Mouse (Mus musculus) limb, embryonic 15.5 days (tissue): ENCODE results near the gene Enpp5. TPM values are rescaled to one million over a fixed set of nuclear protein-coding genes. Genes with fewer than 3 reads are reported as not detected.

ENCODE experiments used
- ATAC-seq: fragments of 200-750 bp; cut with Nextera tagmentation; 2 replicates; pipeline ENCODE4 v1.8.0; 2017; ENCODE audit warnings: low read depth, moderate TSS enrichment; ENCODE audit not compliant: insufficient number of reproducible peaks, low FRiP score, low TSS enrichment
- H3K27ac ChIP-seq: fragments of 300-500 bp; sonication (generic); 2 replicates; pipeline ENCODE4 v1.5.1; 2015; ENCODE audit warnings: moderate library complexity, mild to moderate bottlenecking, inconsistent platforms
- H3K27me3 ChIP-seq: fragments of 300-500 bp; sonication (generic); 2 replicates; pipeline ENCODE4 v1.6.1; 2015; ENCODE audit warnings: inconsistent platforms
- H3K36me3 ChIP-seq: fragments of 300-500 bp; sonication (generic); 2 replicates; pipeline ENCODE4 v1.6.1; 2015; ENCODE audit warnings: inconsistent platforms
- H3K4me1 ChIP-seq: fragments of 300-500 bp; sonication (generic); 2 replicates; pipeline ENCODE4 v1.6.1; 2015; ENCODE audit warnings: inconsistent platforms
- H3K4me2 ChIP-seq: fragments of 300-500 bp; sonication (generic); 2 replicates; pipeline ENCODE4 v1.6.1; 2015; ENCODE audit warnings: mild to moderate bottlenecking, inconsistent platforms
- H3K4me3 ChIP-seq: fragments of 300-500 bp; sonication (generic); 2 replicates; pipeline ENCODE4 v1.5.1; 2015; ENCODE audit warnings: mild to moderate bottlenecking, inconsistent platforms
- H3K9ac ChIP-seq: fragments of 300-500 bp; sonication (generic); 2 replicates; pipeline ENCODE4 v1.6.1; 2015; ENCODE audit warnings: inconsistent platforms
- H3K9me3 ChIP-seq: fragments of 300-500 bp; sonication (generic); 2 replicates; pipeline ENCODE4 v1.6.1; 2016; ENCODE audit warnings: inconsistent platforms
- WGBS: fragments of 180-500 bp; shearing (Covaris S2); methylation state at CpG from one replicate; pipeline ENCODE4 v1.1.7; 2015; 5-methylcytosine and 5-hydroxymethylcytosine counted together
- polyA plus RNA-seq: library from polyadenylated mRNA; unstranded; fragments of >200 nt; fragmentation: Nextera tagmentation; extraction: Ambion mirVana; gene quantifications from 2 replicates; pipeline ENCODE4 v1.2.1, GENCODE M21; 2015

Enpp5 gene
- polyA plus RNA-seq: 17.9 and 18.3 TPM in 2 replicates

DNA sequence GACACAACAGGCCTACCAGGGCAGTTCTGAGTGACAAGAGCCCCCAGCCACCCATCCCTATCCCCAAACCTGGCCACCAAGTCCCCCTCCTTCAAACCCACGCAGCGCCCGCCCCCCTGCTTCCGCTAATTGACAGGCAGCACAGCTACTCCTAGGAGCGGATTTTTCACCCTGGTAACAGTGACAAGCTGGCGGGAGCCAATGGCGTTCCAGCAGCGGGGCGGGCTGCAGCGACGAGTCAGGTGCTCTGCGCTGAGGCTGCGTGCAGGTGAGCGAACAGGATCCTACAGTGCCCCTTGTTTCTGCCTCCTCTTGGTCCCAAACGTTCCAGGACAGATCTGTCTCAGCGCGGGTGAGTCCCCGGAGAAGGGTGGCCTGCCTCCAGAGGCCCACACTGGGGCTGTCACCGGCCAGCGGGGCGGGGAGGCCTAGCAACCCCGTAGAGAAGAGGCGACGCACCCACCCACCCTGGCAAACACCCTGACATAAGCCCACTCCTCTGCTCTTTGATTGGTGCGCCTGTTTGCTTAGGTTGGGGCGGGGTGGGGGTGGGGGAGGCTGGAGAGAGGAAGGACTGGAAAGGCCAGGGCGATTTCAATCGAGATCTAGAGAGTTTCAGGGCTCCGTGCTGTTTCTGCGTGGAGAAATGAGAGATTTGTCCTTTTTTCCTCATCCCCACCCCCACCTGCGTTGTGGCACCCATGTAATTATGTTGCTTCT lies at the start of gene Enpp5:
Enpp5 (plus strand) TSS at position 183 of the 720 bp plus-strand sequence.
- H3K9ac ChIP-seq: peak within 1 kb of the TSS; percentile 46
- no peak within 1 kb of the TSS for H3K27ac ChIP-seq
- H3K4me2 ChIP-seq: peak within 1 kb of the TSS; percentile 92
- under 1% methylated on average over 31 of the region's 31 CpGs for WGBS
- peaks cover 3% of the 10 kb centered on the region; the same call in 1 of the 2 replicates for H3K4me1 ChIP-seq
- no peaks in the 10 kb centered on the region for H3K27me3 ChIP-seq
- peak; percentile 75 for ATAC-seq
- H3K9me3 ChIP-seq: no peaks in the 10 kb centered on the region
- no peaks in the 10 kb centered on the region for H3K36me3 ChIP-seq
- H3K4me3 ChIP-seq: peak within 1 kb of the TSS; percentile 61

DNA sequence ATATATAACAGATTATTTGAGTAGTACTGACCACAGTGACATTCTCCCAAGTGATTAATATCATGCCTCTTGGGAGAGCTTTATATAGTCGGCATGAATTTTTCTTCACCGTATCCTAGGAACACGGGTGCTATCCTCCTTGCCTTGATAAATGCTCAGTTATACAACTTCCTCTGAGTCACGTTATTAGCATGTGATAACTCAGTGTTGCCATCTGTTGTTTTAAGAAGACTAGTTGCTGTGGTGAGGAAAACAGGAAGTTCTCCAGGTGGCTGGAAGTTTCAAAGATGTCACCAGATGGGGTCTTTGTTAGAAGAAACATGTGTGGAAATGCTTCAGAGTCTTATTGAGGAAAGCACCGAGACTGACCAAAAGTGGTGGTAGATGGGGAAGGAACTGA lies 49.0 kb upstream of the Enpp5 start:
- ATAC-seq: no peak
- Histone ChIP-seq H3K9me3 (no peaks in the 10 kb centered on the region), H3K4me3 (no peak overlapping the region), H3K4me2 (no peak overlapping the region), H3K27ac (no peak overlapping the region), H3K9ac (no peak overlapping the region), H3K4me1 (0 out of 2 replicates have a peak, but pooled peaks cover 3% of the 10 kb centered on the region), H3K27me3 (no peaks in the 10 kb centered on the region), H3K36me3 (no peaks in the 10 kb centered on the region)
- WGBS: 53% methylated on average over 5 of the region's 5 CpGs

DNA sequence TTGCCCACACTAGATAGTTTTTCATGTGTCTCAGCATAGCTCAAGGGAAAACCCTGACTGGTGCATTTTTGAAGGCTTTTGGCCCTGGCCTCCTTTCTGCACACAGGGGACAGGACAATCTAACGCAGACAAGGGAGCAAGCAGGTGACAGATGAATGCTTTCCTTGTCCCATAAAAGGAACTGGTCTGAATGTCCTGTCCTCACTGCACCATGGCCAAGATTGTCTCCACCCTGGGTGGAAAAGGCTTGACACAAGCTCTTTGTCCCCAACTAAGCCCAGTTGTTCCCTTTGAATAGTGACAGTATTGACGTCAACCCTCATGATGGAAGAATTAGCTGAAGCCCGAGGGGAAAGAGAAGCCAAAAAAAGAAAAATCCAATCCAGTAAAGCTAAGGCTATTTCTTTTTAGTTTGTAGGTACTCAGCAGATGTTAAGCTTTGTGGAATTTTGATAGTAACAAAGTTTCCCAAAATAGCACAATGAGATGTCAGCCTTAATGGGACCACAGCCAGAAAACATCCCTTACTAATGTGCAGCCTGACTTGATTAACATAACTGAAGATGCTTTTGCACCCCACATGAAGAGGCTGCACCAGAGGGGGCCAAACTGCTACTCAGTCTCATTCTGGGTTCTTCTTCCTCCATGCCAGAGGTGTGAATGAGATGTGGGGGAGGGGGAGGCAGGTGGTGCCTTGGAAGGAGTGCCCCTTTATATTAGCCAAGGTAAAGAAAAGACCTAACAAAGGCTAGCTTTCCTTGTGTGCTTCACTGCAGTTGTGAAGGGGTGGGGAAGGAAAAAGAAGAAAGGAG lies 47.6 kb upstream of the Enpp5 start:
- peak overlapping the region; percentile 5; the same call in 1 of the 2 replicates for H3K27ac ChIP-seq
- no peak for ATAC-seq
- H3K9me3 ChIP-seq: no peaks in the 10 kb centered on the region
- no peak overlapping the region for H3K4me3 ChIP-seq
- H3K36me3 ChIP-seq: no peaks in the 10 kb centered on the region
- H3K4me2 ChIP-seq: no peak overlapping the region
- 58% methylated on average over 3 of the region's 3 CpGs for WGBS
- no peak overlapping the region for H3K9ac ChIP-seq
- H3K4me1 ChIP-seq: 0 out of 2 replicates have a peak, but pooled peaks cover 3% of the 10 kb centered on the region
- H3K27me3 ChIP-seq: no peaks in the 10 kb centered on the region

DNA sequence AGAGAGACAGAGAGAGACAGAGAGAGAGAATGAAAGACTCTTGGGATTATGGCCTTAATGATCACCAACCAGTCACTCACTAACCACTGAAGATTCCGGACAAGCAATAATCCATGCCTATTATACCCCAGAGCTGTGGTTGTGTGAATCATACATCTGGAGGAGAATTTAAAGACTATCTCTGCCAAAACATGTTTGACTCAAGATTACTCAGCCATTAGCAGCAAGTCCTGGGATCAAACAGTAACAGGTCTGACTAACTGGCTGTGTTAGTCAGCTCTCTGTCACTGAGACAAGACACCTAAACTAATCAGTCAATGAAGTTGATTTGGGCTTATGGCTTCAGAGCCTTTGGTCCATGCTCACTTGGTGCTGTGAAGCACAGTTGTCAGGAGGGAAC lies 43.6 kb upstream of the Enpp5 start:
- Histone ChIP-seq H3K9me3 (no peaks in the 10 kb centered on the region), H3K9ac (no peak overlapping the region), H3K36me3 (no peaks in the 10 kb centered on the region), H3K4me2 (no peak overlapping the region), H3K4me1 (0 out of 2 replicates have a peak, but pooled peaks cover 3% of the 10 kb centered on the region), H3K4me3 (no peak overlapping the region), H3K27ac (no peak overlapping the region), H3K27me3 (no peaks in the 10 kb centered on the region)
- 78% methylated on average over 1 of the region's 1 CpGs for WGBS
- no peak for ATAC-seq

DNA sequence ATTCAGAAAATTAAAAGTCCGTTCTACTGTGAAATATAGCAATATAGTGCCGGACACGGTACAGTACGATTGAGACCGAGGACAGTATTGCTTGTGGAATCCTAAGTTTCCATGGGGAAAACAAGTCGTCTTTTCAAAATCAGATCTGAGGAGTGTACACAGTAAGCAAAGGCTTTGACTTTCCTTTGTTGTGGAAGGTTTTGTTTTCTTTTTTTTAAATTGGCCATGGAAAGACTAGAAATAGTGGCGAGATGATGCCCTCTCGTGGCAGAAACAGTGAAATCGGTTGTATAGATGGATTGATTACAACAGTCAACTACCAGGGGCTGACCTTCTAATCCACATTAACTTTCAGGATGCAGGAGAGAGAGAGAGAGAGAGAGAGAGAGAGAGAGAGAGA lies 40.0 kb upstream of the Enpp5 start:
- whole genome bisulfite sequencing: 64% methylated on average over 9 of the region's 9 CpGs
- ATAC-seq: no peak

DNA sequence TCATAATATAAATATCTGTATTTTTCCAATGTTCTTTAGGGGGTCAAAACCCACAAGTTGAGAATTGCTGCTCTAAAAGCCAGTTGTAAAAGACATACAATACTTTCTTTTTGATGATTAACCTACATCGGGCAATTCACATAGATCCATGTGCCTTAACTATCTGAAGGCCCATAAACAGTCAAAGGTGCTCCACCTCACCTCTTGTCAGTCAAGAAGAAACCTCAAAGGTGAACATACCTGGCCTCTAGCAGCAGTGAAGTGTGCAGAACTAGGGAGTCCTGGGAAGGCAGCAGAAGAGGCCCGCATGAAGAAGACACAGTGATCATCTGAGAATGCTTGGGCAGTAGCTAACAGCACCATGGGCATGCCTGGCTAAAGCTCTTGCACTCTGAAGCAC lies 38.2 kb upstream of the Enpp5 start:
- WGBS: 80% methylated on average over 2 of the region's 2 CpGs
- ATAC-seq: no peak
- no peaks in the 10 kb centered on the region for H3K9me3 ChIP-seq

More for the DNA sequence above, 40.0 kb upstream of the Enpp5 start:
- no peak overlapping the region for H3K4me2 ChIP-seq
- H3K4me3 ChIP-seq: no peak overlapping the region
- H3K9me3 ChIP-seq: no peaks in the 10 kb centered on the region
- no peaks in the 10 kb centered on the region for H3K4me1 ChIP-seq
- no peak overlapping the region for H3K27ac ChIP-seq
- H3K9ac ChIP-seq: no peak overlapping the region
- no peaks in the 10 kb centered on the region for H3K36me3 ChIP-seq
- H3K27me3 ChIP-seq: no peaks in the 10 kb centered on the region

DNA sequence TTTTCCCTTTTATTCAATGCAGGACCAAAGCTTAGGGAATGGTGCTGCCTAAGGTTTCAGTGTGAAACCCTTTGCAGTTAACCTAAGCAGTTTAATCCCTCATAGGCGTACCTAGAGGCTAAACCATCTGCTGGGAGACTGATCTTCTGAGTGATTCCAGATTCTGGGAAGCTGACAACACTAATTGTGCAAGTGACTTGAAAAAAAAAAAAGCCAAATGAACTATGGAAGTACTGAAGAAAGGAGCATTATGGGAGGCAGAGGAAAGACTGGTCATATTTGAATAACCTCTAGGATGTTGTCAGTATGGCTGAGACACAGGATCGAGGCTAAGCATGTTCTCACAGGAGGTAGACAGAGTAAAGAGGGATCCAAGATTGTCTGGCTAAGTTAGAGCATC lies 36.3 kb upstream of the Enpp5 start:
- Histone ChIP-seq H3K27me3 (no peaks in the 10 kb centered on the region), H3K9me3 (no peaks in the 10 kb centered on the region), H3K9ac (no peak overlapping the region), H3K27ac (no peak overlapping the region), H3K36me3 (no peaks in the 10 kb centered on the region), H3K4me2 (no peak overlapping the region), H3K4me3 (no peak overlapping the region), H3K4me1 (no peaks in the 10 kb centered on the region)
- ATAC-seq: no peak
- 71% methylated on average over 2 of the region's 2 CpGs for WGBS

More for the DNA sequence above, 38.2 kb upstream of the Enpp5 start:
- no peaks in the 10 kb centered on the region for H3K27me3 ChIP-seq
- no peaks in the 10 kb centered on the region for H3K4me1 ChIP-seq
- no peak overlapping the region for H3K4me2 ChIP-seq
- H3K27ac ChIP-seq: no peak overlapping the region
- no peak overlapping the region for H3K4me3 ChIP-seq
- no peak overlapping the region for H3K9ac ChIP-seq
- H3K36me3 ChIP-seq: no peaks in the 10 kb centered on the region

DNA sequence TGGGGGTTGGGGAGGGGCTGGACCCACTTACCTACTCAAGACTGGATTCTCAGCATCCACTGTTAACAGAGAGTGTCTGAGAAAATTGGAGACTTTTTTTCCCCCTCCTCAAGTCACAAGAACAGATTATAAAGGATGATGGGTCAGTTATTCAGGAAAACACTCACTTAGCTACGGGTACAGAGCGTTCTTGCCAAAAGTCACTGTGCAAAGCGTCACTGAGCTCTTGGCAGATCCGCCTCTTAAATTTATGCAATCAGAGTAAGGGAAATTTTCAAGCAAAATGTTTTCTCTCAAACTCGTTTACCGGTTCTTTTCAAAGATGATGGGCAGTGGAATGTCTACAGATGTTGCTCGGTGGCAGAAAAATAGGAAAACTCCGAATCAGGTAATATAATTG lies 35.8 kb upstream of the Enpp5 start:
- H3K9me3 ChIP-seq: no peaks in the 10 kb centered on the region
- H3K4me2 ChIP-seq: no peak overlapping the region
- no peaks in the 10 kb centered on the region for H3K4me1 ChIP-seq
- no peak for ATAC-seq
- 88% methylated on average over 8 of the region's 8 CpGs for WGBS
- H3K4me3 ChIP-seq: no peak overlapping the region
- H3K36me3 ChIP-seq: no peaks in the 10 kb centered on the region
- H3K27ac ChIP-seq: no peak overlapping the region
- H3K27me3 ChIP-seq: no peaks in the 10 kb centered on the region
- H3K9ac ChIP-seq: no peak overlapping the region

DNA sequence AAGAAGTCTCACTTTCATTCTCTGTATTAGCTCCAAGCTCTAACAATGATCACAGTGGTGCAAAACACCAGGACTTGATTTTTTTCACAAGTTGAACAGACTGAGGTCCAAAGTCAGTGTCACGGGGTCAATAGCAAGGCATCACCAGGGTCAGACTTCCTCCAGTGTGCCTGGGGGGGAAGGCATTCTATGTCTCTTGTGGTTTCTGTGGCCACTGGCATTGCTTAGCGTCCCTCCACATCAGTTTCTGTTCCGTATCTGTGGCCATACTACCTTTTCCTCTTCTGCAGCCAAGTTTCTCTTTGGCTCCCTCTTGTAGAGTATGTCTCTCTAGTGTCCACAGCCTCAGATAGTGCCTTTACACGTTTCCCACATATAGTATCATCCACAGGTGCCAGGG lies 25.2 kb upstream of the Enpp5 start:
- H3K9ac ChIP-seq: no peak overlapping the region
- H3K27ac ChIP-seq: no peak overlapping the region
- H3K4me2 ChIP-seq: no peak overlapping the region
- no peak for ATAC-seq
- no peaks in the 10 kb centered on the region for H3K4me1 ChIP-seq
- H3K4me3 ChIP-seq: no peak overlapping the region
- no peaks in the 10 kb centered on the region for H3K36me3 ChIP-seq
- no peaks in the 10 kb centered on the region for H3K9me3 ChIP-seq
- WGBS: 70% methylated on average over 4 of the region's 4 CpGs
- H3K27me3 ChIP-seq: no peaks in the 10 kb centered on the region

DNA sequence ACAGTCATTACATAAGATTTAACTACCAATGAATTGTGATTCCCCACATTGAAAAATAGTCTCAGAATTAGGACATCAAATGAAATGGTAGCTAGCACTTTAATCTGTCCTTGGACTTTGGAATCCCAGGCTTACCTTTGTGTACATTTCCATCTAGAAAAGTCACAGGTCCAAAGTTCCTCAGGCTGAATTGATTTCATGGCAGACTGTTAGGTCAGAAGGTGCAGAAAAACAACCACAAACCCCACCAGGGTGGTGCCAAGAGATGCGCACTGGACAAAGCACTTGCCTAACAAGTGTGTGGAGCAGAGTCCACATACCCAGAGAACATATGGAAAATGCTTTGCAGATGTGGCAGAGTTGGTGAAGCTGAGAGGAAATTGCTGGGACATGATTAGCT lies 21.5 kb upstream of the Enpp5 start:
- Histone ChIP-seq H3K27me3 (no peaks in the 10 kb centered on the region), H3K9me3 (no peaks in the 10 kb centered on the region), H3K9ac (no peak overlapping the region), H3K36me3 (no peaks in the 10 kb centered on the region), H3K4me1 (peaks cover 8% of the 10 kb centered on the region; the same call in 1 of the 2 replicates), H3K4me3 (no peak overlapping the region), H3K27ac (no peak overlapping the region), H3K4me2 (no peak overlapping the region)
- WGBS: 83% methylated on average over 1 of the region's 1 CpGs
- no peak for ATAC-seq

DNA sequence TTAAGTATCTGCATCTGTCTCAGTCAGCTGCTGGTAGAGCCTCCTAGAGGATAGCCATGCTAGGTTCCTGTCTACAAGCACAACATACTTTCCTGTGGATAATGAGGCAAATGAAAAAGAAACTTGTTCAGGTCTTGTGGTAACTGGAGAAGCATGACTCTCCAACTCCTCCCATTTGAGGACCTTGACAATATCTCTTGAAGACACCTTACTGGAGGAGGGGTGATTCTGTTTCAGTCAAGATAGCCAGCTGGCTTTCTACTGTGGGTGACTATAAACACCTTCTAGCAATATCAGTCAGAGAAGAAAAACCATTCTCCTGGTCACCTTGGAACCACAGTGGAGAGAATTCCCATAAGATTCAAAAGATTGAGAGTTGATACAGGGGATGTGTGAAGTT lies 20.5 kb upstream of the Enpp5 start:
- H3K36me3 ChIP-seq: no peaks in the 10 kb centered on the region
- no peak overlapping the region for H3K9ac ChIP-seq
- H3K4me2 ChIP-seq: no peak overlapping the region
- no peaks in the 10 kb centered on the region for H3K9me3 ChIP-seq
- no peak overlapping the region for H3K4me3 ChIP-seq
- no peaks in the 10 kb centered on the region for H3K27me3 ChIP-seq
- no peak overlapping the region for H3K27ac ChIP-seq
- no peak for ATAC-seq
- H3K4me1 ChIP-seq: peaks cover 8% of the 10 kb centered on the region; the same call in 1 of the 2 replicates

DNA sequence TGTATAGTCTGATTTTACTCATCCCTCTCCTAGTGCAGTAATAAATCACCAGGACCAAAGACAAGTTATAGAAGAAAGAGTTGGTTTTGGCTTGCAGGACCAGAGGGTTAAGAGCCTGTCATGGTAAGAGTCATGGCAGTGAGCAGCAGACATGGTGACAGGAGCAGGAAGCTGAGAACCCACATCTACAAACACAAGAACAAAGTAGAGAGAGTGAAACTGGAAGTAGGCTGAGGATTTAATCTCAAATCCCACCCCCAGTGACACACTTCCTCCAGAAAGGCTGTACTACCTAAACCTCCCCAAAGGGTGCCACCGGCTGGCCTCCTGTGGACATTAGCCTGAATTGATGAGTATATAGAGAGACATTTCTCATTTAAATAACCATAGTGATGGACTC lies 17.8 kb upstream of the Enpp5 start:
- H3K27ac ChIP-seq: no peak overlapping the region
- no peak for ATAC-seq
- WGBS: 75% methylated on average over 1 of the region's 1 CpGs

More for the DNA sequence above, 17.8 kb upstream of the Enpp5 start:
- no peak overlapping the region for H3K4me3 ChIP-seq
- peaks cover 8% of the 10 kb centered on the region; the same call in 1 of the 2 replicates for H3K4me1 ChIP-seq
- no peak overlapping the region for H3K4me2 ChIP-seq
- H3K9me3 ChIP-seq: no peaks in the 10 kb centered on the region
- no peaks in the 10 kb centered on the region for H3K27me3 ChIP-seq
- no peaks in the 10 kb centered on the region for H3K36me3 ChIP-seq
- no peak overlapping the region for H3K9ac ChIP-seq
